Mouse (Mus musculus) bone marrow, adult 2 months (tissue): ENCODE measurements around the gene Ppp3ca.

Experiments
- CTCF ChIP-seq: fragments of 200-500 bp; IDR thresholded peaks from 2 replicates; pipeline ENCODE4 v1.5.1; 2011; ENCODE audit warnings: low read length, control low read depth; ENCODE audit not compliant: control insufficient read depth, insufficient read depth
- POLR2A ChIP-seq: fragments of 200-500 bp; IDR thresholded peaks from 2 replicates; pipeline ENCODE4 v1.6.1; 2011; ENCODE audit warnings: low read depth, mild to moderate bottlenecking, control low read depth, low read length, borderline replicate concordance; ENCODE audit not compliant: control insufficient read depth

DNA sequence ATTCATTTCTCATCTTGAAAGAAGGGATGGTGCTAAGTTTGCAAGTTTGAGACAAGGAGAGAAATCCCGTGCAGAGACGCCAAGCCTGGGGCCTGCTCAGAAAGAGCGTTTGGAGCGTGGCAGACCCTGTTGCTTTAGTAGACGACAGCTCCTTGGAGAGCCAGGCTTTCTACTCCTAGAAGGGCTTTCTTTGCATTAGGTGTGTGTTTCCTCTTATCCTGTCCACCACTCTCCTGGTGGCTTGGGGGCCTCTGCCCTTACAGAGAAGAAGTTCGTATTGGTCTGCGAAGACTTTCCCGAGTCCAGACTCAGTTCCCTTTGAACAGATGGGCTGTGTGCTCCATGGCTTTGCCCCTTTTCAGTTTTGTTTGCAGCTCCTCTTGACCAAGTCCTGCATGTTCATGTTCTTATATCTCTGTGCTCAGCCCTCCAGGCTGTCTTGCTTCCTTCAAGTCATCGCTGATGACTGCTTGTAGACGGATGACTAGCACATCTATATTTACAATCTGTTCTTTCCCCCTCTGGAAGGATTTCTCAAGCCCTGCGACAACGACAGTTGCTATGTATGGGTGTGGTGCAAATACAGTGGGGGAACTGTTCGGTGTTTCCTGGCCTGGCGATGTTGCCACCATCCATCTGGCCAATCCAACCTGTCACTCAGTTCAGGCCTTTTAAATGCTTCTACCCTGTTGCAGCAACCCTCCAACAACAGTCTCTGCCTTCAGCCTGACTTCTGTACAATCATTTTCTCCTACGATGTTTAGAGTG is 14.5 kb downstream of the Ppp3ca start:
- TF ChIP-seq CTCF = no peak
- TF ChIP-seq POLR2A = no peak
